Mouse (Mus musculus) intestine, embryonic 14.5 days (tissue): ENCODE results near the gene C130050O18Rik. TPM values are rescaled to one million over a fixed set of nuclear protein-coding genes. Genes with fewer than 3 reads are reported as not detected.
A peak's percentile ranks its signal among the peaks of the same experiment; 100 is the strongest.

Source experiments
- ATAC-seq: fragments of 200-750 bp; cut with Nextera tagmentation; replicated peaks from 2 replicates; pipeline ENCODE4 v1.8.0; 2017; ENCODE audit warnings: low read depth, moderate number of reproducible peaks, moderate TSS enrichment, moderate library complexity; ENCODE audit not compliant: low FRiP score, low TSS enrichment
- DNase-seq: peaks from one replicate; pipeline ENCODE4 v3.0.0-alpha.2; 2018; ENCODE audit warnings: low spot score
- H3K27ac ChIP-seq: fragments of 300-500 bp; sonication (generic); 2 replicates; pipeline ENCODE4 v1.5.1; 2014; ENCODE audit warnings: low read depth, mild to moderate bottlenecking, control low read depth
- H3K27me3 ChIP-seq: fragments of 300-500 bp; sonication (generic); replicated peaks from 2 replicates; pipeline ENCODE4 v1.6.1; 2014; ENCODE audit warnings: low read length, control low read depth; ENCODE audit not compliant: control insufficient read depth, insufficient read depth
- H3K36me3 ChIP-seq: fragments of 300-500 bp; sonication (generic); 2 replicates; pipeline ENCODE4 v1.6.1; 2014; ENCODE audit warnings: low read length, control low read depth; ENCODE audit not compliant: control insufficient read depth, insufficient read depth
- H3K4me1 ChIP-seq: fragments of 300-500 bp; sonication (generic); replicated peaks from 2 replicates; pipeline ENCODE4 v1.6.1; 2014; ENCODE audit warnings: low read length, control low read depth, mixed read lengths; ENCODE audit not compliant: control insufficient read depth, insufficient read depth
- H3K4me2 ChIP-seq: fragments of 300-500 bp; sonication (generic); 2 replicates; pipeline ENCODE4 v1.6.1; 2014; ENCODE audit warnings: low read length
- H3K4me3 ChIP-seq: fragments of 300-500 bp; sonication (generic); 2 replicates; pipeline ENCODE4 v1.5.1; 2014; ENCODE audit warnings: low read depth, low read length, control low read depth, mixed read lengths
- H3K9ac ChIP-seq: fragments of 300-500 bp; sonication (generic); 2 replicates; pipeline ENCODE4 v1.6.1; 2014; ENCODE audit warnings: mild to moderate bottlenecking, low read length
- H3K9me3 ChIP-seq: fragments of 300-500 bp; sonication (generic); 2 replicates; pipeline ENCODE4 v1.6.1; 2016; ENCODE audit warnings: low read length, control low read depth; ENCODE audit not compliant: control insufficient read depth
- WGBS: fragments of 180-500 bp; shearing (Covaris S2); extraction: QIAGEN DNeasy Blood & Tissue Kit; methylation state at CpG from one replicate; pipeline ENCODE4 v1.1.7; 2014; 5-methylcytosine and 5-hydroxymethylcytosine counted together
- polyA plus RNA-seq: library from polyadenylated mRNA; unstranded; fragments of >200 nt; fragmentation: Nextera tagmentation; extraction: Ambion mirVana; gene quantifications from 2 replicates; pipeline ENCODE4 v1.2.1, GENCODE M21; 2014

The C130050O18Rik gene
- polyA plus RNA-seq, 1 experiment from 2014 or later, result 1.3 TPM

DNA sequence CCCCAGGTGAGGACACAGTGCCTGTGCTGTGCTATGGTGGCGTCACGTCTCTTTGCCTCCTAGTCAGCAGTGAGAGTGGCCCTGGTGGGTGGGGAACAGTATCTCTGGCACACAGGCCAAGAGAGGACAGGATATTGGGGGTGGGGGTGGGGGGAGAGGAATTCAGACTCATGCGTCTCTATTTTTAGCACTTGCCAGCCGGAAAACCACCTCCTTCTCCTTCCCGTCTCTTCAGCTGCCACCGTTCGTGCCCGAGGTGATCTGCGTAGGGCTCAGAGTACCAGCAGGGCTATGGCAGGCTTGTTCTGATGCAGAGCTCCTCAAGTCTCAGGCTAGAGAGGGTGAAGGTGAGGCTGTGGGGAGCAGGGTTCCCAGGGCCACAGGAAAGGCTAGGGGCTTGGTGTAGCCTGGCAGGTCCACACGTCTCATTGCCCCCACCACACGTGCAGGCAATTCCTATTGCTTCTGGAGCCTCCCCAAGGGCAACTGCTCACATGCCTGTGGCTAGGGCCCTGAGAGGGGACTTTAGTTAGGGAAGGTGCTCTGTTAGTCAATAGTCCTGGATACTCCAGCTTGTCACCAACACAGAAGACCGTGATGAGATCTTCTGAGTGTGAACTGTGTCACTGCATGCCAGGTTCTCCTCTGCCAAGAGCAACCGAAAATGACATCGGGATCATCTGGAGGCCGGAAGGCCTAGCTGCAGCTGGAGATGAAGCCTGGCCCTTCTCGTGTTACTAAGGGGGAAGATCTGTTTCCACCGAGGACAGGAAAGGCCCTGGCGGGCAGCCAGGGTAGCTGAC, 27.4 kb upstream of the C130050O18Rik start, which contains the start of gene Gpr146:
TSS of gene Gpr146 (plus strand) at position 230 of the 803 bp plus-strand sequence.
- no peak for DNase-seq
- H3K27me3 ChIP-seq, result no peaks in the 10 kb centered on the region
- no peak within 1 kb of the TSS for H3K4me2 ChIP-seq
- no peaks in the 10 kb centered on the region for H3K9me3 ChIP-seq
- H3K27ac ChIP-seq, result peak within 1 kb of the TSS; percentile 0; the same call in 1 of the 2 replicates
- WGBS, result 50% methylated on average over 18 of the region's 18 CpGs
- peaks cover 38% of the 10 kb centered on the region for H3K4me1 ChIP-seq
- no peak within 1 kb of the TSS for H3K9ac ChIP-seq
- H3K36me3 ChIP-seq, result no peaks in the 10 kb centered on the region
- ATAC-seq, result no peak
- no peak within 1 kb of the TSS for H3K4me3 ChIP-seq

DNA sequence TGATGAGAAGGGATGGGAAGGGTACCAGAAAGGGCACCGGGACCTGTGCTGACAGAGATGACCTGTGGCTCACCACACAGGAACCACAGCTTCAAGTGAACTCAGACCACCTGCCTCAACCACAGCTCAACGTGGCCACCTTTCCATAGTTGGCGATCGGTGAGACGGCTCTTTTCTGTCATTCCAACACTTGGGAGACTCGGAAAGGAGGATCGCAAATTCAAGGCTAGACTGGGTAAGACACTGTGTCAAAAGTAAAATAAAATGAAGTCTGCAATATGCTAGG, 26.9 kb upstream of the C130050O18Rik start:
- H3K9ac ChIP-seq, result no peak overlapping the region
- DNase-seq (no peak), ATAC-seq (no peak)
- H3K4me3 ChIP-seq, result no peak overlapping the region
- WGBS, result 85% methylated on average over 7 of the region's 7 CpGs
- no peak overlapping the region for H3K4me2 ChIP-seq
- peaks cover 37% of the 10 kb centered on the region for H3K4me1 ChIP-seq
- no peaks in the 10 kb centered on the region for H3K9me3 ChIP-seq
- no peaks in the 10 kb centered on the region for H3K27me3 ChIP-seq
- no peak overlapping the region for H3K27ac ChIP-seq
- H3K36me3 ChIP-seq, result no peaks in the 10 kb centered on the region

DNA sequence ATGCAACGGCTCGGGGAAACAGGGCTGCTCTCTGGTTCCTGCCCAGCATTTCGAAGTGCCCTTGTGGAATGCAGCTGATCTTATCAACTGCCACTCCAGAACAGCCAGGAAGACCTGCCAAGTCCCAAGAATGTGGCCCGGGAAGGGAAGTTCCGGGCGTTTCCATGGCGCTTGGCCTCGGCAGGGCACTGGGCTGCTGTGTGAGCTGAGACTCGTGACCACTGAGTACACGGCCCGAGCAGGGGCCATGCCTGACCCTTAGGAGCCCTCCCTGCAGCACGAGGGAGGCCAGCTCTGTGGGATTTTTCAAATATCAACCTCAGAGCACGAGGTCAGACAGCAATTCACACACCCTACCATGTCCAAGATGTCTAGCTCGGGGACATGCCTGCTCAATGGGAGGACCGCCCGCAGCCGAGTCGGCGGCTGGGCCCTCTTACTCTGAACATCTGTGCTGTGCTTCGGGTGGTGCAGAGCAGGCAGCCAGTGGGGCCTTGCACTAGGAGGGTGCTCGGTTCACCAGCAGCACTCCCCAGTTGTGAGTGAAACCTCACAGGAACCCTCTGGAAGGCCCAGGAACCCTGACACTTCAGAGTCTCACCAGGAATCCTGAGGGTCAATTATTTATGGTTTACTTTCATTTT, 26.0 kb upstream of the C130050O18Rik start:
- H3K9ac ChIP-seq, result no peak overlapping the region

DNA sequence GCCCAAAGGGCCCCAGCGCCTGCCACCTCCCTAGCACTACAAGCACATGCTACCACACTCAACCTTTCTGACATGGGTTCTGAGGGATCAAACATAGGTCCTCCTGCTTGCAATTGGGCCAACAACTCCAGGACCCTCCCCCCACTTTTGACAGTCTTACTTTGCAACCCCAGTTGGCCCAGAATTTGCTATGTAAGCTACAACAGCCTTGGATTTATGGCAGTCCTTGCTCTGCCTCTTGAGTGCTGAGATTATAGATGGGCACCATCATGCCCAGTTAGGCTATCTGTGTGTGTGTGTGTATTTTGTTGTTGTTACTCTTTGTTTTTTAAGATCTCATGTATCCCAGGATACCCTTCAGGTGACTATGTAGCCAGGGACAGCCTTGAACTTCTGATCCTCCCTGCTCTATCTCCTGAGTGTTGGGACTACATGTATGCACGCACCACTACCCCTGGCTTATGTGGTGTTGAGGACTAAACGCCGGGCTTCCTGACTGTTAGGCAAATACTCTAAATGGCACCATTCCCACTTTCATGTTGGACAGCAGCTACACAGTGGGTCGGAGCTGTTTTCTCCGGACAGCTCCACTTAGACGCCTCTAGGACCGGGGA, 25.2 kb upstream of the C130050O18Rik start:
- Histone ChIP-seq H3K9me3 (no peaks in the 10 kb centered on the region), H3K4me3 (peak overlapping the region; percentile 58), H3K9ac (no peak overlapping the region), H3K36me3 (no peaks in the 10 kb centered on the region), H3K4me2 (peak overlapping the region; percentile 82), H3K27me3 (no peaks in the 10 kb centered on the region), H3K4me1 (peaks cover 41% of the 10 kb centered on the region), H3K27ac (0 out of 2 replicates have a peak overlapping the region, but pooled peaks have one; percentile 47)
- ATAC-seq (no peak; the same call in 1 of the 2 replicates), DNase-seq (no peak)
- 17% methylated on average over 8 of the region's 8 CpGs for WGBS

More for the DNA sequence above, 26.0 kb upstream of the C130050O18Rik start:
- peaks cover 37% of the 10 kb centered on the region for H3K4me1 ChIP-seq
- H3K36me3 ChIP-seq, result no peaks in the 10 kb centered on the region
- 0 out of 2 replicates have a peak, but pooled peaks have one; percentile 7 for ATAC-seq
- H3K27ac ChIP-seq, result peak overlapping the region; percentile 0; the same call in 1 of the 2 replicates
- H3K4me3 ChIP-seq, result no peak overlapping the region
- WGBS, result 35% methylated on average over 21 of the region's 21 CpGs
- no peaks in the 10 kb centered on the region for H3K9me3 ChIP-seq
- no peak for DNase-seq
- no peak overlapping the region for H3K4me2 ChIP-seq
- no peaks in the 10 kb centered on the region for H3K27me3 ChIP-seq

DNA sequence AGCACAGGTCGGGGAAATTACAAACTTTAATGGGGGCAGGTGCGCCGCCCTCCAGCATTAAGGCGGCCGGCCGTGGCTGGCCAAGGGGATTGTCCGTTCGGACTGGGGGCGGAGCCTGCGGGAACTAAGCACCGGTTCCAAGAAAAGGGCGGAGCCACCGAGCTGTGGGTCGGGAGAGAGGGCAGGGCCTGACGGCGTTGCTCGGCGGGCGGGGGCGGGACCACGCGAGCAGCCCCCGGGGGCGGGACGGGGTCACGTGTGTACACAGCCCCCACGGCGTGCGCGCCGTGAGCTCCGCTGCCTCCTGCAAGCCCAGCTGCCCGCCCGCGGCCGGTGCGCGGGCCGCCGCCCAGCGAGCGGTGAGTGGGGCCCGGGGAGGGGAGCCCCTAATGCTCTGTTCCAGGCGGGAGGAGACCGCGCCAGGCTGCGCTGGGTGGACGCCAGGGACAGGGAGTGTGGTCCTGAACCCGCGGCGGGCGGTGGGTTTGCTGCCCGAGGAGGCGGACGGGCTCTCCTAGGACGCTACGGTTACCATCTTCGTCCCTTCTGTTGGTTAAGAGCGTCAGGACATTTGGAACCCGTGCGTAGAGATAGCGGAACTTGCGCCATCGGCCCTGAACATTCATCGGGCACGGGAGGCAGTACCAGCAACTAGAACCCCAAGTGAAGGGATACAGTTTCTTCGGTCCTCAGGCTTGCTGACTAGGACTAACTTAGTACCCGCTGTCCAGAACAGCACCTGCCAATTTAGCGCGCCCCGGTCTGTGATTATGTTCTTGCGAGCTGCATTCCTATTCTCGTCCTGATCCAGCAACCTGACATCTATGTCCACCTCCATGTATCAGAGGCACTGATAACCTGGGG, 24.5 kb upstream of the C130050O18Rik start:
- peak; percentile 88 for DNase-seq
- Histone ChIP-seq H3K27ac (0 out of 2 replicates have a peak overlapping the region, but pooled peaks have one; percentile 47), H3K27me3 (no peaks in the 10 kb centered on the region), H3K4me3 (peak overlapping the region; percentile 58), H3K4me1 (peaks cover 41% of the 10 kb centered on the region), H3K9me3 (no peaks in the 10 kb centered on the region), H3K36me3 (no peaks in the 10 kb centered on the region), H3K4me2 (peak overlapping the region; percentile 82), H3K9ac (peak overlapping the region; percentile 56)
- ATAC-seq, result peak; percentile 79
- WGBS, result 1% methylated on average over 73 of the region's 73 CpGs

DNA sequence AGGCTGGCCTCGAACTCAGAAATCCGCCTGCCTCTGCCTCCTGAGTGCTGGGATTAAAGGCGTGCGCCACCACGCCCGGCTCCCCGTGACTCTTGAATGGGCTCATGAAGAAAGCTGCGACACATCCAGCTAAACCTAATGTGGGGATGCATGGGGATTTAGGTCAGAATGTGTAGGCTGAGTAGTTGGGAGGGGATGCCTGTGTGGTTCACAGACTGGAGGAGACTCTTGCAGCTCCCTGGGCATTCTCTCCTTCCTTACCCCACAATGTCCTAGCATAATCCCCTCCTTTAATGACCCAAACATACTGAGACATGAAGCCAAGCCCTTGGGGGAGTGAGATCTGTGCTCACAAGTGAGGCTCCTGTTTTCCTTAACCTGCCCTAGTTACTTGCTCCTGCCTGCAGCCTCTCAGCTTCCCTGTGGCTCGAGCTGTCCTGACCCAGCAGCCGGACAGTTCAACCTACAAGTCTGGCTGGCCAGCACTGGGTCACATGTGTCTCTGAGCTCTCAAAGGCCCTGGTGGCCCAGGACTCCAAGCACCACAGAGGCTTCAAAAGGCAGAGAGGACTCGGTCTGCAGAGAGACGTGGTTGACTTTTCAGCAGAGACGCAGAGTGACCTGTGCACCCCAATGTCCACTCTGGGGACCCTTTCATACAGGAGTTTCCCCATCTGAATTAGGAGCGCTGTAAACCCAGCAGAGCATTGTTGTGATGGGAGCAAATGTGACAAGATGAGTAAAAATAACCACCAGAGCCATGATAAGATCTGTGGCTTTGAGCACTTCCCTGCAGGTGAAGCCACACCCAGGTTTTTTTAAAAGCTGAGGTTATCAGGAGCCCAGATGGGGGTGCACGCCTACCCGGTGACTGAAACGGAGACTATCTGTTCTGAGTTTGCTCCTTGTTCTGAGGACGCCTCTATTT, 23.2 kb upstream of the C130050O18Rik start:
- Histone ChIP-seq H3K27ac (0 out of 2 replicates have a peak overlapping the region, but pooled peaks have one; percentile 5), H3K27me3 (no peaks in the 10 kb centered on the region), H3K9me3 (no peaks in the 10 kb centered on the region), H3K9ac (no peak overlapping the region), H3K4me1 (peaks cover 41% of the 10 kb centered on the region), H3K4me2 (peak overlapping the region; percentile 82; the same call in 1 of the 2 replicates), H3K36me3 (no peaks in the 10 kb centered on the region), H3K4me3 (no peak overlapping the region)
- WGBS, result 79% methylated on average over 18 of the region's 18 CpGs
- ATAC-seq (no peak), DNase-seq (no peak)

DNA sequence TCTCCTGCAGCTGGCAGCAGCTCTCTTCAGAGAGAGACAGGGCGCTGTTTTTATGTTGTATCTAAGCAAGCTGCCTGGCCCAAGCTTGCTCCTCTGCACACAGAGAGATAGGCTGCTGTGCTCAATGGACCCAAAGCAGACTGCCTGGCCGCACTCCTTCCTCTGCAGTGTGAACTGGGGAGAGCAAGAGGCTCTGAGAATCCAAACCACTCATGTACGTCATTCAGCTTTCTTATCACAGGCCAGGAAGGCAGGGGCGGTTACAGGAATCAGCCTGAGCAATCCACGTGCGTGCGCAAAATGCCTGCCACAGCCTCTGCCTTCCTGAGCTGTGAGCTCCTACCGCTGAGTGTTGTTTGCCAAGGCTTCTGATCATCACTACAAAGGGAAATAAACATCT, 22.3 kb upstream of the C130050O18Rik start:
- WGBS, result 59% methylated on average over 8 of the region's 8 CpGs
- DNase-seq, result no peak

More for the DNA sequence above, 22.3 kb upstream of the C130050O18Rik start:
- Histone ChIP-seq H3K4me1 (peaks cover 33% of the 10 kb centered on the region), H3K36me3 (no peaks in the 10 kb centered on the region), H3K9ac (no peak overlapping the region), H3K4me2 (no peak overlapping the region), H3K27ac (no peak overlapping the region), H3K9me3 (no peaks in the 10 kb centered on the region), H3K4me3 (no peak overlapping the region), H3K27me3 (no peaks in the 10 kb centered on the region)
- ATAC-seq, result no peak
